Mouse (Mus musculus) right cerebral cortex, postnatal 4 days (tissue): ENCODE results near the gene Zbtb17.
A peak's percentile ranks its signal among the peaks of the same experiment; 100 is the strongest.

Experiments used
- DNase-seq: peaks from one replicate; pipeline ENCODE4 v3.0.0-alpha.2; 2022

Zbtb17 gene

DNA sequence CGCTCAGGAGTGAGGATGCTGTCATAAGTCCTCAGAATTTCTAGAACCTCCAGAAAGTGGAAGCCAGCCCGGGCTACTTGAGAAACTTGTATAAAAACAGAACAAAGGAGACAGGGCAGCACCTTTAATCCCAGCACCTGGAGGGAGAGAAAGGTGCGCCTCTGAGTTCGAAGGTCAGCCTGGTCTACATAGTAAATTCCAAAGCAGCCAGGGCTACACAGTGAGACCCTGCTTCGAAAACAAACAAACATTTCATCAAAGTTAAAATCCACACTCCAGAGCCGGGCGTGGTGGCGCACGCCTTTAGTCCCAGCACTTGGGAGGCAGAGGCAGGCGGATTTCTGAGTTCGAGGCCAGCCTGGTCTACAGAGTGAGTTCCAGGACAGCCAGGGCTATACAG lies 61.4 kb downstream of the Zbtb17 start:
- no peak for DNase-seq

- peak; percentile 64 for DNase-seq
Observed at GRCm38 (mm10) chr4:141506352-141506751, 61.9 kb downstream of the Zbtb17 start.

DNA sequence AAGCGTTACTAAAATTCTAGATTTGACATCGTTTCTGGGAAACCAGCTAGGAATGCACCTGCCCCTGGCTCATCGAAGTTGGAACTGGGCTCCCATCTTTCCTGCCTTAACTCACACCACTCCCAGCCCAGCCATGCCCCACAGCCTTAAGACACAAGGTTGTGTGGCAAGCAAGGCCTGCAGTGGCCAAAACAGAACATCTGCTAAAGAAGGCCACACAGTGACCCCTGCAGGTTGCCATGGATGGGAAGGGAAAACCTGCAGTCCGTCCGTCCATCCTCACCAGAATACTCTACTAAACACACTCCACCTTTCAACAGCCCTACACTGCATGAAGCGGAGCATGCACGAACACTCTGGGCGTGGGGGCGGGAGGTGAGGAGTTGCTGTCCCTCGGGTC lies 62.4 kb downstream of the Zbtb17 start:
- DNase-seq = peak; percentile 14

DNA sequence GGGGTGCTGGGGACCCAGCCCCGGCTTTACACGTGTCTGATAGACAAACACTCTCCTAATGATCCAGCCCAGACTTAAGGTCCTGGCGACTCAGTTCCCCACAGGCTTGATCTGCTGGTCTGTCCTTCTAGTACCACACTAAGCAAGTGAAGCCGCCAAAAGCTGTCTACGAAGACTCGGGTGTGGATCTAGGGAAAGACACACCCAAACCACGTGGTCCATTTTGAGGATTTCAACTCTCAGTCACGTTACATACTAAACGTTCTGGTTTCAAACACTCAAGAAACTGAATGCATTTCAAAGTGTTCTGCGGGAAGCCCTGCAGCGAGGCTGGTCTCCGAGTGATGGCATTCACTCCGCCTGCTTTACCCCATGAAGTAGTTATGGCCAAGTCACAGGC lies 66.0 kb downstream of the Zbtb17 start:
- DNase-seq = no peak

DNA sequence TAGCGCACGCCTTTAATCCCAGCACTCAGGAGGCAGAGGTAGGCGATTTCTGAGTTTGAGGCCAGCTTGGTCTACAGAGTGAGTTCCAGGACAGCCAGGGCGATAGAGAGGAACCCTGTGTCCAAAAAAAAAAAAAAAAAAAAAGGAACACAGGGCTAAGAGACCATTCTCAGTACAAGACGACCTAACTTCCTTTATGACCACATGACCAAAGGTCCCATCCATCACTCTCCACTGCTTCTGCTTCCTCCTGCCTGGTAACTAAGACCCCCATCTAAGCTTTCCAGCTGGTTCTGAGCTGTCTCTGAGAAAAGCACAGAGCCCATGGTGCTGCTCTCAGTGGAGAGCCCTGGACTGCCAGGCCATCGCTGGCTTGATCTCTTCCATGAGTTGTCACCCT lies 67.7 kb downstream of the Zbtb17 start:
- DNase-seq = no peak

- DNase-seq = no peak
Observed at GRCm38 (mm10) chr4:141514179-141514641, 69.8 kb downstream of the Zbtb17 start.
